Mouse (Mus musculus) olfactory bulb, adult 2 months (tissue): ENCODE data around the gene Zfp11. TPM values are rescaled to one million over a fixed set of nuclear protein-coding genes. Genes with fewer than 3 reads are reported as not detected.
"Not testable (repeated sequence)": the region's sequence is repeated elsewhere in the genome, so short reads cannot be mapped to it uniquely, and the experiment has no call there.

Source experiments
- H3K27ac ChIP-seq: fragments of 200-500 bp; 2 replicates; pipeline ENCODE4 v1.5.1; 2012; ENCODE audit warnings: low read depth, low read length; ENCODE audit not compliant: insufficient read depth
- H3K4me1 ChIP-seq: fragments of 200-500 bp; 2 replicates; pipeline ENCODE4 v1.6.1; 2012; ENCODE audit warnings: low read length; ENCODE audit not compliant: control insufficient read depth, insufficient read depth
- H3K4me3 ChIP-seq: fragments of 200-500 bp; 2 replicates; pipeline ENCODE4 v1.5.1; 2012; ENCODE audit warnings: mild to moderate bottlenecking, low read depth, low read length, moderate library complexity; ENCODE audit not compliant: insufficient read depth
- CTCF ChIP-seq: fragments of 200-500 bp; IDR thresholded peaks from 2 replicates; pipeline ENCODE4 v1.5.1; 2012; ENCODE audit warnings: low read depth, mild to moderate bottlenecking, low read length, moderate library complexity; ENCODE audit not compliant: insufficient read depth
- POLR2A ChIP-seq: fragments of 200-500 bp; IDR thresholded peaks from 2 replicates; pipeline ENCODE4 v1.6.1; 2012; ENCODE audit warnings: mild to moderate bottlenecking, low read depth, low read length, moderate library complexity; ENCODE audit not compliant: insufficient read depth
- WGBS: fragments of 180-500 bp; shearing (Covaris S2); methylation state at CpG from one replicate; pipeline ENCODE4 v1.1.7; 2018; 5-methylcytosine and 5-hydroxymethylcytosine counted together
- polyA plus RNA-seq: library from polyadenylated mRNA; stranded (reverse); fragments of >200 nt; gene quantifications from 2 replicates; pipeline ENCODE4 v1.2.4, GENCODE M21; 2012; ENCODE audit warnings: low replicate concordance; ENCODE audit not compliant: missing spikeins, insufficient read depth, insufficient read length

Gene Zfp11
- polyA plus RNA-seq, 1 experiment: not detected

GRCm38 (mm10) chr5:129669453-129670035, 355 bp downstream of the Zfp11 start:
- under 1% methylated on average over 31 of the region's 31 CpGs for WGBS
- TF ChIP-seq POLR2A (no peak; the same call in 1 of the 2 replicates), CTCF (no peak)
- Histone ChIP-seq H3K4me1 (peaks cover 5% of the 10 kb centered on the region), H3K27ac (peak overlapping the region; percentile 42; the same call in 1 of the 2 replicates), H3K4me3 (peak overlapping the region; percentile 96)

- 75% methylated on average over 4 of the region's 4 CpGs for WGBS
- no peak for TF ChIP-seq POLR2A
- TF ChIP-seq CTCF: no peak
- H3K27ac ChIP-seq: no peak overlapping the region
Observed at GRCm38 (mm10) chr5:129667851-129668250, 2.0 kb downstream of the Zfp11 start.

GRCm38 (mm10) chr5:129666271-129666909, 3.5 kb downstream of the Zfp11 start:
- Histone ChIP-seq H3K4me3 (no peak overlapping the region), H3K27ac (no peak overlapping the region), H3K4me1 (peaks cover 5% of the 10 kb centered on the region)
- WGBS: 77% methylated on average over 10 of the region's 10 CpGs
- TF ChIP-seq CTCF (no peak), POLR2A (no peak)

More at GRCm38 (mm10) chr5:129667851-129668250, 2.0 kb downstream of the Zfp11 start:
- Histone ChIP-seq H3K4me1 (peaks cover 5% of the 10 kb centered on the region), H3K4me3 (no peak overlapping the region)

GRCm38 (mm10) chr5:129664090-129664489, 5.8 kb downstream of the Zfp11 start:
- no peak for TF ChIP-seq POLR2A
- no peak for TF ChIP-seq CTCF
- WGBS: 89% methylated on average over 5 of the region's 5 CpGs
- Histone ChIP-seq H3K4me1 (peaks cover 5% of the 10 kb centered on the region), H3K27ac (no peak overlapping the region), H3K4me3 (no peak overlapping the region)

- H3K4me1 ChIP-seq: no peaks in the 10 kb centered on the region
- no peak for TF ChIP-seq CTCF
- TF ChIP-seq POLR2A: no peak
- no peak overlapping the region for H3K4me3 ChIP-seq
- WGBS: 82% methylated on average over 15 of the region's 15 CpGs
- no peak overlapping the region for H3K27ac ChIP-seq
Observed at GRCm38 (mm10) chr5:129657931-129658330, 12.0 kb downstream of the Zfp11 start.

GRCm38 (mm10) chr5:129657016-129657415, 12.9 kb downstream of the Zfp11 start:
- H3K4me1 ChIP-seq: no peaks in the 10 kb centered on the region
- no peak overlapping the region for H3K27ac ChIP-seq
- H3K4me3 ChIP-seq: no peak overlapping the region
- WGBS: 95% methylated on average over 10 of the region's 10 CpGs
- no peak for TF ChIP-seq POLR2A
- TF ChIP-seq CTCF: no peak

GRCm38 (mm10) chr5:129650858-129651257, 19.0 kb downstream of the Zfp11 start:
- TF ChIP-seq POLR2A: no peak
- no peak for TF ChIP-seq CTCF
- WGBS: 91% methylated on average over 5 of the region's 5 CpGs
- H3K27ac ChIP-seq: no peak overlapping the region

GRCm38 (mm10) chr5:129632270-129633250, 37.3 kb downstream of the Zfp11 start:
- not testable (repeated sequence) for H3K27ac ChIP-seq, H3K4me1 ChIP-seq, H3K4me3 ChIP-seq
- WGBS: 89% methylated on average over 2 of the region's 2 CpGs

More at GRCm38 (mm10) chr5:129650858-129651257, 19.0 kb downstream of the Zfp11 start:
- H3K4me1 ChIP-seq: no peaks in the 10 kb centered on the region
- H3K4me3 ChIP-seq: no peak overlapping the region

- not testable (repeated sequence) for H3K27ac ChIP-seq, H3K4me3 ChIP-seq, H3K4me1 ChIP-seq
- 79% methylated on average over 4 of the region's 4 CpGs for WGBS
Observed at GRCm38 (mm10) chr5:129626586-129626985, 43.3 kb downstream of the Zfp11 start.
